Mouse (Mus musculus) forebrain, postnatal 0 days (tissue): Measurements from ENCODE around the gene Ift22. TPM values are rescaled to one million over a fixed set of nuclear protein-coding genes. Genes with fewer than 3 reads are reported as not detected.

Experiments used
- ATAC-seq: fragments of 200-750 bp; cut with Nextera tagmentation; 2 replicates; pipeline ENCODE4 v1.8.0; 2017; ENCODE audit warnings: mild to moderate bottlenecking, moderate library complexity
- DNase-seq: peaks from one replicate; pipeline ENCODE4 v3.0.0-alpha.2; 2015
- H3K27ac ChIP-seq: fragments of 300-500 bp; sonication (generic); 2 replicates; pipeline ENCODE4 v1.5.1; 2014; ENCODE audit warnings: low read depth, mild to moderate bottlenecking, antibody characterized with exemption, low read length, moderate library complexity, mixed read lengths
- H3K27me3 ChIP-seq: fragments of 300-500 bp; sonication (generic); 2 replicates; pipeline ENCODE4 v1.6.1; 2014; ENCODE audit warnings: mild to moderate bottlenecking, low read length, mixed read lengths; ENCODE audit not compliant: insufficient read depth
- H3K36me3 ChIP-seq: fragments of 300-500 bp; sonication (generic); 2 replicates; pipeline ENCODE4 v1.6.1; 2014; ENCODE audit warnings: mild to moderate bottlenecking, moderate library complexity; ENCODE audit not compliant: insufficient read depth
- H3K4me1 ChIP-seq: fragments of 300-500 bp; sonication (generic); 2 replicates; pipeline ENCODE4 v1.6.1; 2014; ENCODE audit warnings: antibody characterized with exemption; ENCODE audit not compliant: insufficient read depth
- H3K4me2 ChIP-seq: fragments of 300-500 bp; sonication (generic); 2 replicates; pipeline ENCODE4 v1.6.1; 2014; ENCODE audit warnings: low read depth, mild to moderate bottlenecking, moderate library complexity
- H3K4me3 ChIP-seq: fragments of 300-500 bp; sonication (generic); 2 replicates; pipeline ENCODE4 v1.5.1; 2014; ENCODE audit warnings: low read depth, low read length, mixed read lengths
- H3K9ac ChIP-seq: fragments of 300-500 bp; sonication (generic); 2 replicates; pipeline ENCODE4 v1.6.1; 2014; ENCODE audit warnings: mild to moderate bottlenecking
- H3K9me3 ChIP-seq: fragments of 300-500 bp; sonication (generic); 2 replicates; pipeline ENCODE4 v1.6.1; 2016; ENCODE audit warnings: low read length
- CTCF ChIP-seq: sonication (generic); IDR thresholded peaks from 2 replicates; pipeline ENCODE4 v1.5.1; 2016; ENCODE audit warnings: antibody characterized with exemption, control low read depth, low read depth
- WGBS: fragments of 180-500 bp; shearing (Covaris S2); extraction: QIAGEN DNeasy Blood & Tissue Kit; methylation state at CpG from one replicate; pipeline ENCODE4 v1.1.7; 2014; 5-methylcytosine and 5-hydroxymethylcytosine counted together
- polyA plus RNA-seq: library from polyadenylated mRNA; unstranded; fragments of >200 nt; fragmentation: Nextera tagmentation; extraction: Ambion mirVana; gene quantifications from 2 replicates; pipeline ENCODE4 v1.2.1, GENCODE M21; 2015
- total RNA-seq: library from RNA; depleted of rRNA; stranded (reverse); fragments of >200 nt; gene quantifications from 2 replicates; pipeline ENCODE4 v1.2.3, GENCODE M21; 2014

The Ift22 gene
- total and polyA plus RNA-seq, 2 experiments from 2014 or later, result 35.9 to 134 TPM

DNA sequence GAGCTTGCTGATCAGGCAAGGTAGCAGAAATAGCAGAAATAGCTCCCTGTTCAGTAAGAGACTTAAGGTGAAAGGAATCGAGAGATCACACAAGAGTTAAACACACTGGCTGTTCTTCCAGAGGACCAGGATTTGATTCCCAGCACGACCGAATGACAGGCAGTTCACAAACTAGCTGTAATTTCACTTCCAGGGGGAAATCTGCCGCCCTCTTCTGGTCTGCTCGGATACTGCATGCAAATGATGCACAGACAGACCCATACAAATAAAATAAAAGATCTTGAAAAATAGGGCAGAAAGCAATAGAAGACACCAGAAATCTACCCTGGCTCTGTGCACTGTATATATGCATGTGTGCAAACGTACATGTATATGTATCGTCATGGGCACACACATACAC is 2.3 kb upstream of the Ift22 start:
- H3K36me3 ChIP-seq, result no peaks in the 10 kb centered on the region
- no peak overlapping the region for H3K9ac ChIP-seq
- no peaks in the 10 kb centered on the region; the same call in 1 of the 2 replicates for H3K4me1 ChIP-seq
- TF ChIP-seq CTCF, result peak; percentile 45; the same call in 1 of the 2 replicates
- H3K9me3 ChIP-seq, result no peaks in the 10 kb centered on the region
- DNase-seq, result no peak
- no peak overlapping the region for H3K4me2 ChIP-seq
- WGBS, result 52% methylated on average over 7 of the region's 7 CpGs
- H3K4me3 ChIP-seq, result no peak overlapping the region
- H3K27ac ChIP-seq, result no peak overlapping the region
- no peak for ATAC-seq
- H3K27me3 ChIP-seq, result no peaks in the 10 kb centered on the region

DNA sequence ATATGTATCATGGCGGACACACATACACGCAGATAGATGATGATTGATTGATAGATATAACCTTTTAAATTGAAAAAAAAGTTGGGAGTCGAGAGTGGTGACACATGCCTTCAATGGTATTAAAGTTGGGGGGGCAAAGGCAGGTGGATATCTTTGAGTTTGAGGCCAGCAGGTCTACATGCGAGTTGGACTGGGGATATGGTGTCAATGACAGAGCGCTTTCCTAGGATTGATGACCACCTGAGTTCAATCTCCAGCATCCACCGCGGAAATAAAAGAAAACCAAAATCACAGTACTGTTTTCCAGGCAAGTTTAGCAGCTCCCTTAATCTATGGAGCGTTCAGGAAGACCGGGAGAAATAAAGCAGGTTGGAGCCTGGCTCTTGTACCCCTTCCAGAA is 363 bp upstream of the Ift22 start:
- peak overlapping the region; percentile 70 for H3K4me3 ChIP-seq
- no peak for TF ChIP-seq CTCF
- no peaks in the 10 kb centered on the region for H3K27me3 ChIP-seq
- peak; percentile 21; the same call in 1 of the 2 replicates for ATAC-seq
- peak overlapping the region; percentile 56 for H3K4me2 ChIP-seq
- WGBS, result 40% methylated on average over 9 of the region's 9 CpGs
- H3K4me1 ChIP-seq, result no peaks in the 10 kb centered on the region; the same call in 1 of the 2 replicates
- no peaks in the 10 kb centered on the region for H3K9me3 ChIP-seq
- H3K27ac ChIP-seq, result peak overlapping the region; percentile 42; the same call in 1 of the 2 replicates
- H3K9ac ChIP-seq, result peak overlapping the region; percentile 74
- no peak for DNase-seq
- H3K36me3 ChIP-seq, result peaks cover 12% of the 10 kb centered on the region

DNA sequence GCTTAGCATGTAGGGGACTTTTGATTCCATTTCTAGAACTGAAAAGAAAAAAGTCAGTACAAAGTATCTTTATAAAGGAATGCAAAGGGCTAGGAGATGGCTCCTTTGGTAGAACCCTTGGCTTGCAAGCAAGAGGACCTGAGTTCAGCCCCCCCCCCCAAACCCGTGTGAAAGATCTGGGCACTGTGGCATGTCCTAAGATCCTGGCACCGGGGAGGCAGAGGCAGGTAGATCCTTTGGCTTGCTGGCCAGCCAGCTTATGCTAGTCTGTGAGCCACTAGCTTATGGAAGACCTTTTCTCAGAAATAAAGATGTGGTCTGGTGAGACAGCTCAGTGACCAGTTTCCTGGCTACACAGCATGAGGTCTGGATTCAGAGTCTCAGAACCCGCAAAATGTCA is 6.2 kb downstream of the Ift22 start:
- no peak for ATAC-seq
- Histone ChIP-seq H3K9me3 (no peaks in the 10 kb centered on the region), H3K4me1 (no peaks in the 10 kb centered on the region), H3K36me3 (peaks cover 31% of the 10 kb centered on the region), H3K9ac (no peak overlapping the region), H3K27me3 (no peaks in the 10 kb centered on the region), H3K27ac (no peak overlapping the region), H3K4me3 (no peak overlapping the region), H3K4me2 (no peak overlapping the region)
- 91% methylated on average over 3 of the region's 3 CpGs for WGBS
- TF ChIP-seq CTCF, result no peak
- DNase-seq, result no peak

DNA sequence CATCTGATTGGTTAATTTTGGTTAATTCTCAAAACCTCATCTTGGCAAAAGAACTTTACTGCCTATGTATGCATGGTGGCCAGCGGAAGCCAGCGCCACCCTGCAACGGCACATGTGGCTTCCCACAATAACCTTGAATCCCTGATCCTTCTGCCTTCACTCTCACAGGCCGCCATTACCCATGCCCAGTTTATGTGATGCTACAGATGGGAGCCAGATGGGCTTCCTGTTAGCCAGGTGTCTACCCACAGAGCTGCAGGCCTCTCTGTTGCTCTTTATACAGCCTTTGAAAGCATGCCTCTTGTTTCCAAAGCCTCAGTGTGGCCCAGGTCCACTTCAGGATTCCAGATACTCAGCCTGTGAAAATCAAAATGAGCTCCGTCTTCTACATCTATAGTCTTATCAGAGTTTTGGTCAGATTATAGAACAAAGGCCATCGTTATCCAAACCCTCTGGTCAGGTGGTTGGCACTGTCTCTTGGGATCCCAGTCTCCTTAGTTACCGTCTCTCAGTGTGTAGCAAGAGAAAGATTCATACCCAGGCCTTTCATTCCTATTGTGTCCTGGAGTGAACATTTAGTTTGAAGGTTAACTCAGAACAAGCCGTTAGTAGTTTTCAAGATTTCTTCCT is 9.8 kb downstream of the Ift22 start:
- Histone ChIP-seq H3K4me2 (no peak overlapping the region), H3K27ac (no peak overlapping the region), H3K36me3 (peaks cover 17% of the 10 kb centered on the region), H3K27me3 (no peaks in the 10 kb centered on the region), H3K9ac (no peak overlapping the region), H3K4me1 (peaks cover 4% of the 10 kb centered on the region; the same call in 1 of the 2 replicates), H3K9me3 (no peaks in the 10 kb centered on the region), H3K4me3 (no peak overlapping the region)
- no peak for TF ChIP-seq CTCF
- WGBS, result 93% methylated on average over 8 of the region's 8 CpGs
- no peak for DNase-seq
- no peak for ATAC-seq

DNA sequence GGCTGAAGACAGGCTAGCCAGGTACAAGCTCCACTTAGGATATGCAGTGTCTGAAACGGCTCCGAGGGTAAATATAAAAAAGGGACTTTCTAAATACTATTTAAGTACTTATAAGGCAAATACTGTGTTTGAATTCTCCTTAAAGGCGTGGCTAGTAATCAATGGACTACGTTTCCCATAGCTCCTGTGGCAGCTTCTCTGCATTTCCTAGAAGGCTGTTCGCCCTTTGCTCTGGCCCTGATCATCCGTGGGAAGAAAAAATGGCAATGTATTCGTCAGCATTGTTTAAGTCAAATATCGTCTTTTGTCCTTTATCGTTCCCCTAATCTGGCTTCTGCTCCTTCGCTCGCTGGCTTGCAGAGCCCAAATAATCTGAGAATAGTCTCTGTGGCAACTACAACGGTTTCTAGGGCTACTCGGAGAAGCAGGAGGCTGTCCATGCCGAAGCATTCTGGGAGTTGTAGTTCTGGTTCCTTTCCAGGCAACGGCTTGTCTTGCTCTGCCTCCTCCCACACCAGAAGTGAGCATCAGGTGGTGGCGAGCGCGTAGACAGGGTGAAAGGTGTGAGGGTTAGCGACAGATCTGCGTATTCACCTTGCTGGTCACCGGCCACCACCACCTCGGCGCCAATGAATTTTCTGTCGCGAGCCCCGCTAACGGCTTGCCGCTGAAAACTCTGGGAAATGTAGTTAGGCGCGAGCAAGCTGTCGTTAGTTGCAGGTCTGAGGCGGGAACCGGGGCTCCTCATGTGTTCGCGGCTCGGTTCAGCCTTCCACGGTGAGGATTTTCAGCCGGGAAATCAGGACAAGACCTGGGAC is 10.9 kb downstream of the Ift22 start:
- peak overlapping the region; percentile 66 for H3K9ac ChIP-seq
- H3K9me3 ChIP-seq, result no peaks in the 10 kb centered on the region
- H3K27me3 ChIP-seq, result no peaks in the 10 kb centered on the region
- H3K27ac ChIP-seq, result peak overlapping the region; percentile 73
- peak overlapping the region; percentile 70 for H3K4me2 ChIP-seq
- DNase-seq, result peak; percentile 93
- 0 out of 2 replicates have a peak, but pooled peaks cover 6% of the 10 kb centered on the region for H3K36me3 ChIP-seq
- peaks cover 4% of the 10 kb centered on the region; the same call in 1 of the 2 replicates for H3K4me1 ChIP-seq
- peak overlapping the region; percentile 65 for H3K4me3 ChIP-seq
- ATAC-seq, result peak; percentile 92
- WGBS, result 4% methylated on average over 38 of the region's 38 CpGs
- no peak for TF ChIP-seq CTCF

- peaks cover 4% of the 10 kb centered on the region; the same call in 1 of the 2 replicates for H3K4me1 ChIP-seq
- ATAC-seq (no peak; the same call in 1 of the 2 replicates), DNase-seq (peak; percentile 24)
- no peak for TF ChIP-seq CTCF
- H3K4me3 ChIP-seq, result peak overlapping the region; percentile 65
- H3K27ac ChIP-seq, result no peak overlapping the region; the same call in 1 of the 2 replicates
- 0 out of 2 replicates have a peak, but pooled peaks cover under 1% of the 10 kb centered on the region for H3K36me3 ChIP-seq
- WGBS, result 18% methylated on average over 18 of the region's 18 CpGs
- H3K27me3 ChIP-seq, result no peaks in the 10 kb centered on the region
- peak overlapping the region; percentile 70 for H3K4me2 ChIP-seq
- H3K9ac ChIP-seq, result peak overlapping the region; percentile 66
- H3K9me3 ChIP-seq, result no peaks in the 10 kb centered on the region
These were observed 11.8 kb downstream of the Ift22 start for GRCm38 (mm10) chr5:136919546-136920301.
